Mouse (Mus musculus): ENCODE measurements at regions not wholly inside any gene's neighbourhood (a gene's known extent, or its start where the extent isn't known, plus 50 kb on each side); places are given as distances from the start of the nearest gene placed in this dataset.

- H3K4me2 ChIP-seq (ENCODE audit: low read depth, low read length): no peak overlapping the region
- H3K9me3 ChIP-seq (ENCODE audit: low read length): no peaks in the 10 kb centered on the region
- TF ChIP-seq EP300 (IDR thresholded peaks at IDR 0.05; ENCODE audit: low read depth): no peak
- TF ChIP-seq CTCF (IDR thresholded peaks at IDR 0.05; ENCODE audit: low read depth): no peak
- H3K4me3 ChIP-seq (ENCODE audit: low read depth, low read length): no peak overlapping the region
- H3K27me3 ChIP-seq (ENCODE audit: insufficient read depth, low read length): no peaks in the 10 kb centered on the region
- no peak for ATAC-seq
- H3K4me1 ChIP-seq (ENCODE audit: insufficient read depth): no peaks in the 10 kb centered on the region
- DNase-seq: no peak
- no peaks in the 10 kb centered on the region for H3K36me3 ChIP-seq (replicated peaks; ENCODE audit: insufficient read depth, low read length)
- 70% methylated on average over 5 of the region's 5 CpGs for WGBS (ENCODE audit: insufficient replicate concordance)
- no peak overlapping the region for H3K9ac ChIP-seq (replicated peaks)
- no peak overlapping the region for H3K27ac ChIP-seq (ENCODE audit: low read depth)
These were observed 197.9 kb upstream of the Csf3r start for GRCm38 (mm10) chr4:125826416-125826815.

GRCm38 (mm10) chr4:125835250-125835649 is 189.1 kb upstream of the Csf3r start:
- Histone ChIP-seq H3K9ac (replicated peaks) (no peak overlapping the region), H3K27me3 (ENCODE audit: insufficient read depth, low read length) (no peaks in the 10 kb centered on the region), H3K4me3 (ENCODE audit: low read depth, low read length) (no peak overlapping the region), H3K9me3 (ENCODE audit: low read length) (no peaks in the 10 kb centered on the region), H3K36me3 (replicated peaks; ENCODE audit: insufficient read depth, low read length) (no peaks in the 10 kb centered on the region), H3K4me2 (ENCODE audit: low read depth, low read length) (no peak overlapping the region), H3K4me1 (ENCODE audit: insufficient read depth) (no peaks in the 10 kb centered on the region), H3K27ac (ENCODE audit: low read depth) (no peak overlapping the region)
- DNase-seq: peak; percentile 38
- 3% methylated on average over 8 of the region's 8 CpGs for WGBS (ENCODE audit: insufficient replicate concordance)
- no peak for ATAC-seq
- TF ChIP-seq CTCF (IDR thresholded peaks at IDR 0.05; ENCODE audit: low read depth) (no peak), EP300 (IDR thresholded peaks at IDR 0.05; ENCODE audit: low read depth) (no peak)

GRCm38 (mm10) chr4:125847568-125847967 is 176.8 kb upstream of the Csf3r start:
- Histone ChIP-seq H3K9ac (replicated peaks) (no peak overlapping the region), H3K36me3 (replicated peaks; ENCODE audit: insufficient read depth, low read length) (no peaks in the 10 kb centered on the region)
- no peak for ATAC-seq

GRCm38 (mm10) chr4:125850300-125850699 is 174.1 kb upstream of the Csf3r start:
- TF ChIP-seq CTCF (IDR thresholded peaks at IDR 0.05; ENCODE audit: low read depth) (peak; percentile 68), EP300 (IDR thresholded peaks at IDR 0.05; ENCODE audit: low read depth) (no peak)
- H3K4me2 ChIP-seq (ENCODE audit: low read depth, low read length): no peak overlapping the region
- DNase-seq (peak; percentile 40), ATAC-seq (no peak)
- no peak overlapping the region for H3K4me3 ChIP-seq (ENCODE audit: low read depth, low read length)
- no peaks in the 10 kb centered on the region for H3K36me3 ChIP-seq (replicated peaks; ENCODE audit: insufficient read depth, low read length)
- H3K9me3 ChIP-seq (ENCODE audit: low read length): no peaks in the 10 kb centered on the region
- no peak overlapping the region for H3K9ac ChIP-seq (replicated peaks)
- 5% methylated on average over 4 of the region's 4 CpGs for WGBS (ENCODE audit: insufficient replicate concordance)
- H3K27ac ChIP-seq (ENCODE audit: low read depth): no peak overlapping the region
- H3K27me3 ChIP-seq (ENCODE audit: insufficient read depth, low read length): no peaks in the 10 kb centered on the region
- H3K4me1 ChIP-seq (ENCODE audit: insufficient read depth): no peaks in the 10 kb centered on the region

More at GRCm38 (mm10) chr4:125847568-125847967, 176.8 kb upstream of the Csf3r start:
- Histone ChIP-seq H3K27ac (ENCODE audit: low read depth) (no peak overlapping the region), H3K4me1 (ENCODE audit: insufficient read depth) (no peaks in the 10 kb centered on the region), H3K4me2 (ENCODE audit: low read depth, low read length) (no peak overlapping the region), H3K9me3 (ENCODE audit: low read length) (no peaks in the 10 kb centered on the region), H3K27me3 (ENCODE audit: insufficient read depth, low read length) (no peaks in the 10 kb centered on the region), H3K4me3 (ENCODE audit: low read depth, low read length) (no peak overlapping the region)
- DNase-seq: no peak
- WGBS (ENCODE audit: insufficient replicate concordance): 84% methylated on average over 3 of the region's 3 CpGs
- no peak for TF ChIP-seq EP300 (IDR thresholded peaks at IDR 0.05; ENCODE audit: low read depth)
- no peak for TF ChIP-seq CTCF (IDR thresholded peaks at IDR 0.05; ENCODE audit: low read depth)

GRCm38 (mm10) chr4:125852545-125852944 is 171.8 kb upstream of the Csf3r start:
- no peak for DNase-seq
- WGBS (ENCODE audit: insufficient replicate concordance): 70% methylated on average over 4 of the region's 4 CpGs
- H3K36me3 ChIP-seq (replicated peaks; ENCODE audit: insufficient read depth, low read length): no peaks in the 10 kb centered on the region
- no peaks in the 10 kb centered on the region for H3K27me3 ChIP-seq (ENCODE audit: insufficient read depth, low read length)
- no peaks in the 10 kb centered on the region for H3K9me3 ChIP-seq (ENCODE audit: low read length)
- H3K9ac ChIP-seq (replicated peaks): no peak overlapping the region
- no peak overlapping the region for H3K4me3 ChIP-seq (ENCODE audit: low read depth, low read length)
- no peak overlapping the region for H3K4me2 ChIP-seq (ENCODE audit: low read depth, low read length)
- TF ChIP-seq CTCF (IDR thresholded peaks at IDR 0.05; ENCODE audit: low read depth) (no peak), EP300 (IDR thresholded peaks at IDR 0.05; ENCODE audit: low read depth) (no peak)
- no peaks in the 10 kb centered on the region for H3K4me1 ChIP-seq (ENCODE audit: insufficient read depth)
- no peak for ATAC-seq
- H3K27ac ChIP-seq (ENCODE audit: low read depth): no peak overlapping the region

- Histone ChIP-seq H3K9ac (replicated peaks) (no peak overlapping the region), H3K27me3 (ENCODE audit: insufficient read depth, low read length) (no peaks in the 10 kb centered on the region), H3K4me1 (ENCODE audit: insufficient read depth) (no peaks in the 10 kb centered on the region), H3K4me3 (ENCODE audit: low read depth, low read length) (no peak overlapping the region), H3K4me2 (ENCODE audit: low read depth, low read length) (no peak overlapping the region), H3K27ac (ENCODE audit: low read depth) (no peak overlapping the region), H3K36me3 (replicated peaks; ENCODE audit: insufficient read depth, low read length) (no peaks in the 10 kb centered on the region), H3K9me3 (ENCODE audit: low read length) (no peaks in the 10 kb centered on the region)
- ATAC-seq (no peak), DNase-seq (no peak)
- no peak for TF ChIP-seq CTCF (IDR thresholded peaks at IDR 0.05; ENCODE audit: low read depth)
- no peak for TF ChIP-seq EP300 (IDR thresholded peaks at IDR 0.05; ENCODE audit: low read depth)
- 40% methylated on average over 11 of the region's 11 CpGs for WGBS (ENCODE audit: insufficient replicate concordance)
These were observed 168.3 kb upstream of the Csf3r start for GRCm38 (mm10) chr4:125855983-125856591.

All from liver, postnatal 0 days (tissue).